Mouse (Mus musculus) ES-E14 (cell line): ENCODE measurements at regions not wholly inside any gene's neighbourhood (a gene's known extent, or its start where the extent isn't known, plus 50 kb on each side); places are given as distances from the start of the nearest gene placed in this dataset.

Source experiments
- CHD2 ChIP-seq: IDR thresholded peaks from 2 replicates; pipeline ENCODE4 v1.6.1; 2014; ENCODE audit warnings: mild to moderate bottlenecking, low read depth, low read length, inconsistent platforms
- ZC3H11A ChIP-seq: IDR thresholded peaks from 2 replicates; pipeline ENCODE4 v1.6.1; 2012; ENCODE audit warnings: low read depth, mild to moderate bottlenecking, inconsistent platforms, low read length, borderline replicate concordance

GRCm38 (mm10) chr15:3742191-3742590, 158.9 kb upstream of the Ghr start:
- TF ChIP-seq ZC3H11A (no peak), CHD2 (no peak)
